Mouse (Mus musculus): Measurements from ENCODE around the gene Ahcyl2. TPM values are rescaled to one million over a fixed set of nuclear protein-coding genes. Genes with fewer than 3 reads are reported as not detected.

The Ahcyl2 gene
- polyA plus RNA-seq, 1 experiment from 2014 or later, result 45.8 TPM

DNA sequence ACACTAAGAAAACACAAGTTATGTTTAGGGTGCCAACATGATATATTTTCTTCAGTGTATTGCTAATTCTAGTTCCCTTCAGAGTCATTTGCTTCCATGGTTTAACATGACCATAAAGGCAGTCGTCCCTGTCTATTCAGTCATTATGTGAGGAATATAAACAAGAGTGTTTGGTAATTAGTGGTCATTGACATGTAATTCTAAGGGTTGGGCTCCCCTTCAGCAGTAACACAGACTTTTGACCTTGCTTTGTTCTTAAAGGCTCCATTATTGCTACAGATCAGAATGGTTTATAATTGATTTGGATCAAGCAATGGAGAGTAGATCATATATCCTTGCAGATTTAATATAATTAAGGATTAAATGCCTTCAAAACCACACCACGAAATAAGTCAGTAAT, 82.9 kb downstream of the Ahcyl2 start:
- H3K36me3 ChIP-seq (ENCODE audit: control insufficient read depth, insufficient read depth, low read length), result no peaks in the 10 kb centered on the region
- no peak overlapping the region for H3K9ac ChIP-seq (ENCODE audit: low read length)
- H3K4me3 ChIP-seq (replicated peaks; ENCODE audit: low read length), result no peak overlapping the region
- no peaks in the 10 kb centered on the region for H3K9me3 ChIP-seq (replicated peaks; ENCODE audit: control insufficient read depth, low read length)
- peaks cover 8% of the 10 kb centered on the region; the same call in 1 of the 2 replicates for H3K4me1 ChIP-seq (ENCODE audit: control insufficient read depth, insufficient read depth, low read length)
- WGBS, result 47% methylated on average over 2 of the region's 2 CpGs
- H3K27me3 ChIP-seq (ENCODE audit: control insufficient read depth, insufficient read depth, low read length), result no peaks in the 10 kb centered on the region
- ATAC-seq (ENCODE audit: insufficient read depth, low FRiP score), result no peak
- no peak overlapping the region for H3K27ac ChIP-seq (ENCODE audit: low read length)
- H3K4me2 ChIP-seq (ENCODE audit: low read depth, low read length), result no peak overlapping the region

DNA sequence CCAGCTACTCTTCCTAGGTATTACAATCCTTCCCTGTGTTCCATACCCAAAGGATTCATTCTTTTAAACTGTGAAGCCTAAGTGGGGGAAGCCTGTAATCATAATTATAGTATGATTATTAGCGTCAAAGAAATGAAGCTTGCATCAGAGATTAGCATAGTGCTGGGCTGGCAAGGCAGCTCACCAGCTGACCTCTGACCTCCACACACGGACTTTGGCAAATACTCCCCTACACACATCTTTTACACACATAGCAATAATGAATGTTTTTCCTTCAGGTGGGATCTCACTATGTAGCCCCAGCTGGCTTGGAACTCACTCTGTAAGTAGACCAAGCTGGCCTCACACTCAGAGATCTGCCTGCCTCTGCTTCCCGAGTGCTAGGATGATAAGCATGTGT, 84.1 kb downstream of the Ahcyl2 start:
- H3K27ac ChIP-seq (ENCODE audit: low read length), result no peak overlapping the region
- no peaks in the 10 kb centered on the region for H3K36me3 ChIP-seq (ENCODE audit: control insufficient read depth, insufficient read depth, low read length)
- H3K9me3 ChIP-seq (replicated peaks; ENCODE audit: control insufficient read depth, low read length), result no peaks in the 10 kb centered on the region
- 75% methylated on average over 3 of the region's 3 CpGs for WGBS
- H3K27me3 ChIP-seq (ENCODE audit: control insufficient read depth, insufficient read depth, low read length), result no peaks in the 10 kb centered on the region
- H3K9ac ChIP-seq (ENCODE audit: low read length), result no peak overlapping the region
- H3K4me2 ChIP-seq (ENCODE audit: low read depth, low read length), result no peak overlapping the region
- peaks cover 8% of the 10 kb centered on the region; the same call in 1 of the 2 replicates for H3K4me1 ChIP-seq (ENCODE audit: control insufficient read depth, insufficient read depth, low read length)
- no peak for ATAC-seq (ENCODE audit: insufficient read depth, low FRiP score)
- H3K4me3 ChIP-seq (replicated peaks; ENCODE audit: low read length), result no peak overlapping the region

DNA sequence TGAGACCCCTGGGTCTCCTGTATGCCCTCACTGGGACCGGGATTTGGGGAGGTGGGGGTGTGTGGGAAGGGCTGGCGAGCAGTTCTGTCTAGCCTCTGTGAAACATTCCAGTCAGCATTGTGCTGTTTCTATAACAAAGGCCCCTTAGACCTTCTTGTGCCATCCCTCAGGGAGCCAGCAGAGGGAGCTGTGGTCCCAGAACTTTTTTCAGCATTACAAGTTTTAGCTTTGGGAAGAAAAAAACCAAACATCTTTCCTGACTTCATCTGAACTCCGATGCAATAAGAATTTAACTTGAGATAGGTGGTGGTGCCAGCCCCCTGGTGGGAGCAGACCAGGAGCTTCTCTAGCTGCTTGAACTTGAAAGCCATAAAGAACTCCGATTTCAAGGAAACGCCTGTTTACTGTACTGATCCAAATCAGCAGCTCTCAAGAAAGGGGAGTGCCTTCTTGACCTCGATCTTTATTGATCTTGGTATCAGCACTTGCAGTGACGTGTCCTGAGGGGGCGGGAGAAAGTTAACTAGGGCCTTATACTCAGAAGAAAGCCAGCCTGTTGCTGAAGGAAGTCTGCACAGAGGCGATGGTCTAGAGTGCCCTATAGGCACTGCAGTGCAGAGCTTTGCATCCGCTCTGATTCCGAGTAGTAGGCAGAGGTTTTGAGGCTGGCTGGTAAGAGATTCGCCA, 85.5 kb downstream of the Ahcyl2 start:
- H3K9me3 ChIP-seq (replicated peaks; ENCODE audit: control insufficient read depth, low read length), result no peaks in the 10 kb centered on the region
- peak overlapping the region; percentile 38 for H3K4me3 ChIP-seq (replicated peaks; ENCODE audit: low read length)
- peak; percentile 74; the same call in 1 of the 2 replicates for ATAC-seq (ENCODE audit: insufficient read depth, low FRiP score)
- H3K9ac ChIP-seq (ENCODE audit: low read length), result peak overlapping the region; percentile 60
- H3K4me1 ChIP-seq (ENCODE audit: control insufficient read depth, insufficient read depth, low read length), result peaks cover 8% of the 10 kb centered on the region; the same call in 1 of the 2 replicates
- peak overlapping the region; percentile 50 for H3K4me2 ChIP-seq (ENCODE audit: low read depth, low read length)
- no peaks in the 10 kb centered on the region for H3K36me3 ChIP-seq (ENCODE audit: control insufficient read depth, insufficient read depth, low read length)
- WGBS, result 19% methylated on average over 12 of the region's 12 CpGs
- H3K27ac ChIP-seq (ENCODE audit: low read length), result peak overlapping the region; percentile 70
- H3K27me3 ChIP-seq (ENCODE audit: control insufficient read depth, insufficient read depth, low read length), result no peaks in the 10 kb centered on the region

DNA sequence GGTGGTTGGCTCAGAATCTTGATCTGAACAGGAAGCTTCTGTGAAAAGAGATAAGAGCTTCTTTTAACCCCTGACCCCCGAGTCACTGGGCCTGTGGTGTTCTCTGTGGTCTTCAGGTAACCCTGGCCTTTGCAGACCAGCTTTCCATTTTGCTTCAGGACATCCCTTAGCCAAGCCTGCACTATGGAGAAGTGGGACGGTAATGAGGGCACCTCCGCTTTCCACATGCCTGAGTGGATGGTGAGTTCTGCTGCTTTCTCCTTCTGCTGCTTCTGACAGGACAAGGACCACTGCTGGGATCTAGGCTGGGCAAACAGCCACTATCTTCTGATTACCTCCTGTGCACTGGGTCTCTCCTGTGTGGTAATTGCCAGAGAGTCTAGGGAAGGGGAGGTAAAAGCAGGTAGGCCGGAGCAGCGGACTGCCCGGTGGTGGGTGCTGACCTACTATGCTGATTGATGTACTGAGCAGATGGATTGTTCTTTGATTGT, 86.1 kb downstream of the Ahcyl2 start:
- no peaks in the 10 kb centered on the region for H3K27me3 ChIP-seq (ENCODE audit: control insufficient read depth, insufficient read depth, low read length)
- H3K27ac ChIP-seq (ENCODE audit: low read length), result peak overlapping the region; percentile 70
- H3K9ac ChIP-seq (ENCODE audit: low read length), result peak overlapping the region; percentile 60
- H3K4me2 ChIP-seq (ENCODE audit: low read depth, low read length), result peak overlapping the region; percentile 50
- WGBS, result 70% methylated on average over 6 of the region's 6 CpGs
- peak; percentile 16; the same call in 1 of the 2 replicates for ATAC-seq (ENCODE audit: insufficient read depth, low FRiP score)
- peak overlapping the region; percentile 38 for H3K4me3 ChIP-seq (replicated peaks; ENCODE audit: low read length)
- H3K4me1 ChIP-seq (ENCODE audit: control insufficient read depth, insufficient read depth, low read length), result peaks cover 4% of the 10 kb centered on the region; the same call in 1 of the 2 replicates
- H3K9me3 ChIP-seq (replicated peaks; ENCODE audit: control insufficient read depth, low read length), result no peaks in the 10 kb centered on the region
- H3K36me3 ChIP-seq (ENCODE audit: control insufficient read depth, insufficient read depth, low read length), result no peaks in the 10 kb centered on the region

DNA sequence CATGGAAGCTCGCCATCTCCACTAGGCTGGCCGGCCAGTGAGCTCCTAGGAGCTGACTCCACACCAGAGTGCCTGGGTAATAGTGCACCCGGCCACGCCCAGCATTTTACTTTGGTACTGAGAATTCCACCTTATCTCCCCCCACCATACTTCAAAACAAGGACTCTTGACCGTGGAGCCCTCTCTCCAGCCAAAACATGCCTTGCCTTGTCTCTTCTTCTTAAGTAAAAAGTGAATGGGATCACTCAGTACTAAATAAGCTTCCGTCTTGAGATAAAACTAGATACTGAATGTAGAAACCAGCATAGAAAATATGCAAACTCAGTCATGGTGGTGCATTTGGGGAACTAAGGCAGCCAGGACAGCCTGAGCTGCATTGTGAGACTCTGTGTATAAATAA, 90.8 kb downstream of the Ahcyl2 start:
- WGBS, result 66% methylated on average over 6 of the region's 6 CpGs
- Histone ChIP-seq H3K4me2 (ENCODE audit: low read depth, low read length) (no peak overlapping the region), H3K36me3 (ENCODE audit: control insufficient read depth, insufficient read depth, low read length) (no peaks in the 10 kb centered on the region), H3K9ac (ENCODE audit: low read length) (no peak overlapping the region), H3K4me1 (ENCODE audit: control insufficient read depth, insufficient read depth, low read length) (no peaks in the 10 kb centered on the region), H3K4me3 (replicated peaks; ENCODE audit: low read length) (no peak overlapping the region), H3K27ac (ENCODE audit: low read length) (no peak overlapping the region), H3K27me3 (ENCODE audit: control insufficient read depth, insufficient read depth, low read length) (no peaks in the 10 kb centered on the region), H3K9me3 (replicated peaks; ENCODE audit: control insufficient read depth, low read length) (no peaks in the 10 kb centered on the region)
- ATAC-seq (ENCODE audit: insufficient read depth, low FRiP score), result no peak

DNA sequence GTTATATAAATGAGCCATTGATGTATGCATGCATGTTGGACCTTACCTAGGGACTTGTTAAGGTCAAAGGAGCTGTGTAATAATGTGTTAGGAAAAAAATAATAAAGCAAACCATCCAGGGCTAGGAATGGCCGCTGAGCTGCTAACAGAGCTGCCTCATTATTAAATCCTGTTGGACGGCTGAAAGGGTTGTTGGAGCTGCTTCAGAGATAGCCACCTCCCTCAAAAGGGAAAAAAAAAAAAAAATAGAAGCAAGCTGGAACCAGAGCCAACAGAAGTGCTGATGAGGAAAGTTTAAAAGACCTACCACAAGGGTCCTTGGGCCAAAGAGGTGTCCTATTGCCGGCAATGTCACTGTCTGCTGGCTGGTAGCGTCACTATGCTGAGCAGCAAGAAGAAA, 91.5 kb downstream of the Ahcyl2 start:
- Histone ChIP-seq H3K4me1 (ENCODE audit: control insufficient read depth, insufficient read depth, low read length) (no peaks in the 10 kb centered on the region), H3K27ac (ENCODE audit: low read length) (no peak overlapping the region), H3K36me3 (ENCODE audit: control insufficient read depth, insufficient read depth, low read length) (no peaks in the 10 kb centered on the region), H3K9me3 (replicated peaks; ENCODE audit: control insufficient read depth, low read length) (no peaks in the 10 kb centered on the region), H3K4me2 (ENCODE audit: low read depth, low read length) (no peak overlapping the region), H3K27me3 (ENCODE audit: control insufficient read depth, insufficient read depth, low read length) (no peaks in the 10 kb centered on the region), H3K9ac (ENCODE audit: low read length) (no peak overlapping the region), H3K4me3 (replicated peaks; ENCODE audit: low read length) (no peak overlapping the region)
- ATAC-seq (ENCODE audit: insufficient read depth, low FRiP score), result no peak
- WGBS, result 65% methylated on average over 4 of the region's 4 CpGs

DNA sequence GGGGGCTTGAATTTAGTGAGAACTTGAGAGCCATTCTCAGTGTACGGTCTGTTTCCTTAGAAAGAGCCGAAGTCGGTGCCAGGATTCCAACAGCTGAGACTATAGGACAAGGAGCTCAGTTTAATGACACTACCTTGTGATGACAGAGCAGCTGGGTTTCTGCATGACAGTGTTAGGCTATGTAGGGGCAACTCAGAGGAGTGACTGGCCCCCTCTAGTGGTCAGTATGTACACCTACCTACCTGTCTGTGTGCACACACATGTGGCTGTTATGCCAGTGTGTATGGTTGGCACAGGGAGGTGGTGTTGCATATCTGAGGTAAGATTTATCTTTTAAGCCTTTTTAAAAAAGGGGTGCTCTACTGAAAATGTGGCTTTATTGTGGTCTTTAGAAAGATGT, 92.4 kb downstream of the Ahcyl2 start:
- Histone ChIP-seq H3K4me1 (ENCODE audit: control insufficient read depth, insufficient read depth, low read length) (no peaks in the 10 kb centered on the region), H3K36me3 (ENCODE audit: control insufficient read depth, insufficient read depth, low read length) (no peaks in the 10 kb centered on the region), H3K27me3 (ENCODE audit: control insufficient read depth, insufficient read depth, low read length) (no peaks in the 10 kb centered on the region), H3K4me3 (replicated peaks; ENCODE audit: low read length) (no peak overlapping the region), H3K27ac (ENCODE audit: low read length) (no peak overlapping the region), H3K9ac (ENCODE audit: low read length) (no peak overlapping the region), H3K4me2 (ENCODE audit: low read depth, low read length) (no peak overlapping the region), H3K9me3 (replicated peaks; ENCODE audit: control insufficient read depth, low read length) (no peaks in the 10 kb centered on the region)
- WGBS, result 87% methylated on average over 3 of the region's 3 CpGs
- ATAC-seq (ENCODE audit: insufficient read depth, low FRiP score), result 0 out of 2 replicates have a peak, but pooled peaks have one; percentile 53

DNA sequence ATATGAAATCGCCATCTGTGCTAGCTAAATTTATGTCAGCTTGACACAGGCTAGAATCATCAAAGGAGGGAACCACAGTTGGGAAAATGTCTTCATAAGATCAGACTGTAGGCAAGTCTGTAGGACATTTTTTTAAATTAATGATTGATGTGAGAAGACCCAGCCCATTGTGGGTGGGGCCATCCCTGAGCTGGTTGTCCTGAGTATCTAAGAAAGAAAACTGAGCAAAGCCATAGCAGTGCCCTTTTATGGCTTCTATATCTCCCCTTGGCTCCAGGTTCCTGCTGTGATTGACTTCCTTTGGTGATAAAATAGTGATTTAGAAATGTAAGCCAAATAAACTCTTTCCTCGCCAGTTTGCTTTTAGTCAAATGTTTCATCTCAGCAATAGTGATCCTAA, 97.1 kb downstream of the Ahcyl2 start:
- no peaks in the 10 kb centered on the region for H3K36me3 ChIP-seq (ENCODE audit: control insufficient read depth, insufficient read depth, low read length)
- no peaks in the 10 kb centered on the region for H3K4me1 ChIP-seq (ENCODE audit: control insufficient read depth, insufficient read depth, low read length)
- no peak overlapping the region for H3K27ac ChIP-seq (ENCODE audit: low read length)
- ATAC-seq (ENCODE audit: insufficient read depth, low FRiP score), result no peak
- H3K9ac ChIP-seq (ENCODE audit: low read length), result no peak overlapping the region
- WGBS, result 89% methylated on average over 2 of the region's 2 CpGs
- H3K4me2 ChIP-seq (ENCODE audit: low read depth, low read length), result no peak overlapping the region
- H3K27me3 ChIP-seq (ENCODE audit: control insufficient read depth, insufficient read depth, low read length), result no peaks in the 10 kb centered on the region
- H3K4me3 ChIP-seq (replicated peaks; ENCODE audit: low read length), result no peak overlapping the region
- no peaks in the 10 kb centered on the region for H3K9me3 ChIP-seq (replicated peaks; ENCODE audit: control insufficient read depth, low read length)

DNA sequence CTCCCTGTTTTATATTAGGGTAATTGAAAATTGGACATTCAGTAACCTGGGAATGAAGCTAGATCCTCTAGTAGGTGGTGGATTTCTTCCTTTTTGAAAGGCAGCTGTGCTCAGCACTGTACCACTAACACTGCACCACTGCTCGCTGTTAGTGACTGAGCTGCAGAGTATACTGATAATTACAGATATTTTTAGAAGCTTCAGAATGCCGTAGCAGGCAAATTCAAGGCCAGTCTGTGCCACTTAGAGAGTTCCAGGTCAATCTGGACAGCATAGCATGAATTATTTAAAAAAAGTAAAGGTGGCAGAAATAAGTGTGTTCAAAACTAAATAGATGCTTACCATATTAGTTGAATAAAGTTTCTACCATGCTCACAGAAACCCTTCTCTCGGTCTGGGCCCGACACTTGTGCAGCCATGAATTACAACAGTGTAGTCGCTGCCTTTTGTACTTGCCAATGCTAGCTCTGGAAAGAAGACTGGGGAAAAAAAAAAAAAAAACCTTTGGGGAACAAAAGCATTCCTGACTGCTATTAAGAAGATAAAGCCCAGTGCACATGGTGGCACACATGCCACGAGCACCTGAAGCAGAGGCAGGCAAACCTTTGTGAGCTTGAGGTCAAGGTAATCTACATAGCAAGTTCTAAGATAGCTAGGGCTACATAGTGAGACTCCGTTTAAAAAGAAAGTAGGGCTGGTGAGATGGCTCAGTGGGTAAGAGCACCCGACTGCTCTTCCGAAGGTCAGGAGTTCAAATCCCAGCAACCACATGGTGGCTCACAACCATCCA, 99.3 kb downstream of the Ahcyl2 start:
- no peaks in the 10 kb centered on the region for H3K9me3 ChIP-seq (replicated peaks; ENCODE audit: control insufficient read depth, low read length)
- WGBS, result 73% methylated on average over 9 of the region's 9 CpGs
- H3K27me3 ChIP-seq (ENCODE audit: control insufficient read depth, insufficient read depth, low read length), result no peaks in the 10 kb centered on the region
- no peak overlapping the region for H3K9ac ChIP-seq (ENCODE audit: low read length)
- no peak overlapping the region for H3K27ac ChIP-seq (ENCODE audit: low read length)
- no peaks in the 10 kb centered on the region for H3K36me3 ChIP-seq (ENCODE audit: control insufficient read depth, insufficient read depth, low read length)
- no peak overlapping the region for H3K4me2 ChIP-seq (ENCODE audit: low read depth, low read length)
- ATAC-seq (ENCODE audit: insufficient read depth, low FRiP score), result no peak
- H3K4me1 ChIP-seq (ENCODE audit: control insufficient read depth, insufficient read depth, low read length), result no peaks in the 10 kb centered on the region
- H3K4me3 ChIP-seq (replicated peaks; ENCODE audit: low read length), result no peak overlapping the region

Measured in stomach, embryonic 16.5 days (tissue).